Mouse (Mus musculus): ENCODE measurements around the gene Xcl1. TPM values are rescaled to one million over a fixed set of nuclear protein-coding genes. Genes with fewer than 3 reads are reported as not detected.
"Not testable (repeated sequence)": the region's sequence is repeated elsewhere in the genome, so short reads cannot be mapped to it uniquely, and the experiment has no call there.

Gene Xcl1
- polyA plus RNA-seq (2015; fragmentation: Nextera tagmentation; extraction: Ambion mirVana) = not detected in 2 replicates

GRCm38 (mm10) chr1:164935477-164936044 lies at the start of gene Xcl1:
Gene Xcl1 (minus strand): TSS chr1:164935527.
- no peak within 1 kb of the TSS for H3K4me2 ChIP-seq (replicated peaks; ENCODE audit: low read depth, low read length)
- 58% methylated on average over 9 of the region's 9 CpGs for WGBS

GRCm38 (mm10) chr1:164984681-164985080 lies 49.4 kb upstream of the Xcl1 start:
- 88% methylated on average over 10 of the region's 10 CpGs for WGBS
- not testable (repeated sequence) for H3K27ac ChIP-seq (ENCODE audit: low read length); H3K4me2 ChIP-seq (replicated peaks; ENCODE audit: low read depth, low read length); H3K4me1 ChIP-seq (ENCODE audit: insufficient read depth, low read depth, low read length); H3K9me3 ChIP-seq (ENCODE audit: low read length); H3K4me3 ChIP-seq (ENCODE audit: low read depth, low read length); H3K9ac ChIP-seq (replicated peaks; ENCODE audit: low read depth); ATAC-seq; DNase-seq (ENCODE audit: low spot score); H3K27me3 ChIP-seq (replicated peaks; ENCODE audit: insufficient read depth, low read length); H3K36me3 ChIP-seq (ENCODE audit: insufficient read depth, low read length)

More at GRCm38 (mm10) chr1:164935477-164936044, at the start of gene Xcl1:
- Histone ChIP-seq H3K9me3 (ENCODE audit: low read length) (no peaks in the 10 kb centered on the region), H3K27ac (ENCODE audit: low read length) (no peak within 1 kb of the TSS), H3K4me1 (ENCODE audit: insufficient read depth, low read depth, low read length) (no peaks in the 10 kb centered on the region), H3K9ac (replicated peaks; ENCODE audit: low read depth) (no peak within 1 kb of the TSS), H3K27me3 (replicated peaks; ENCODE audit: insufficient read depth, low read length) (no peaks in the 10 kb centered on the region), H3K36me3 (ENCODE audit: insufficient read depth, low read length) (no peaks in the 10 kb centered on the region), H3K4me3 (ENCODE audit: low read depth, low read length) (no peak within 1 kb of the TSS)
- no peak for ATAC-seq
- DNase-seq (ENCODE audit: low spot score) = no peak
- TF ChIP-seq EP300 (IDR thresholded peaks at IDR 0.05) (no peak), CTCF (IDR thresholded peaks at IDR 0.05) (no peak)

- H3K4me2 ChIP-seq (replicated peaks; ENCODE audit: low read depth, low read length) = no peak overlapping the region
- TF ChIP-seq EP300 (IDR thresholded peaks at IDR 0.05) = no peak
- no peak for DNase-seq (ENCODE audit: low spot score)
Observed at GRCm38 (mm10) chr1:164977351-164977750, 42.0 kb upstream of the Xcl1 start.

GRCm38 (mm10) chr1:164975729-164976128 lies 40.4 kb upstream of the Xcl1 start:
- H3K9me3 ChIP-seq (ENCODE audit: low read length) = no peaks in the 10 kb centered on the region
- no peak overlapping the region for H3K4me2 ChIP-seq (replicated peaks; ENCODE audit: low read depth, low read length)
- no peak overlapping the region for H3K9ac ChIP-seq (replicated peaks; ENCODE audit: low read depth)
- H3K27me3 ChIP-seq (replicated peaks; ENCODE audit: insufficient read depth, low read length) = no peaks in the 10 kb centered on the region
- H3K4me1 ChIP-seq (ENCODE audit: insufficient read depth, low read depth, low read length) = no peaks in the 10 kb centered on the region
- H3K27ac ChIP-seq (ENCODE audit: low read length) = no peak overlapping the region
- TF ChIP-seq CTCF (IDR thresholded peaks at IDR 0.05) (no peak), EP300 (IDR thresholded peaks at IDR 0.05) (no peak)
- no peak overlapping the region for H3K4me3 ChIP-seq (ENCODE audit: low read depth, low read length)
- no peaks in the 10 kb centered on the region for H3K36me3 ChIP-seq (ENCODE audit: insufficient read depth, low read length)
- ATAC-seq = no peak
- no peak for DNase-seq (ENCODE audit: low spot score)
- whole genome bisulfite sequencing = 74% methylated on average over 7 of the region's 7 CpGs

More at GRCm38 (mm10) chr1:164977351-164977750, 42.0 kb upstream of the Xcl1 start:
- Histone ChIP-seq H3K27me3 (replicated peaks; ENCODE audit: insufficient read depth, low read length) (no peaks in the 10 kb centered on the region), H3K27ac (ENCODE audit: low read length) (no peak overlapping the region), H3K4me1 (ENCODE audit: insufficient read depth, low read depth, low read length) (no peaks in the 10 kb centered on the region), H3K9ac (replicated peaks; ENCODE audit: low read depth) (no peak overlapping the region), H3K36me3 (ENCODE audit: insufficient read depth, low read length) (no peaks in the 10 kb centered on the region), H3K4me3 (ENCODE audit: low read depth, low read length) (no peak overlapping the region), H3K9me3 (ENCODE audit: low read length) (no peaks in the 10 kb centered on the region)
- no peak for ATAC-seq

- Histone ChIP-seq H3K9me3 (ENCODE audit: low read length) (no peaks in the 10 kb centered on the region), H3K36me3 (ENCODE audit: insufficient read depth, low read length) (no peaks in the 10 kb centered on the region), H3K4me3 (ENCODE audit: low read depth, low read length) (no peak overlapping the region), H3K9ac (replicated peaks; ENCODE audit: low read depth) (no peak overlapping the region), H3K4me2 (replicated peaks; ENCODE audit: low read depth, low read length) (no peak overlapping the region), H3K4me1 (ENCODE audit: insufficient read depth, low read depth, low read length) (no peaks in the 10 kb centered on the region), H3K27me3 (replicated peaks; ENCODE audit: insufficient read depth, low read length) (no peaks in the 10 kb centered on the region), H3K27ac (ENCODE audit: low read length) (no peak overlapping the region)
- ATAC-seq (no peak), DNase-seq (ENCODE audit: low spot score) (no peak)
- WGBS = 68% methylated on average over 3 of the region's 3 CpGs
- TF ChIP-seq CTCF (IDR thresholded peaks at IDR 0.05) (no peak), EP300 (IDR thresholded peaks at IDR 0.05) (no peak)
Observed at GRCm38 (mm10) chr1:164975276-164975675, 39.9 kb upstream of the Xcl1 start.

GRCm38 (mm10) chr1:164973790-164974189 lies 38.5 kb upstream of the Xcl1 start:
- DNase-seq (ENCODE audit: low spot score) = no peak
- Histone ChIP-seq H3K4me3 (ENCODE audit: low read depth, low read length) (no peak overlapping the region), H3K4me2 (replicated peaks; ENCODE audit: low read depth, low read length) (no peak overlapping the region), H3K4me1 (ENCODE audit: insufficient read depth, low read depth, low read length) (no peaks in the 10 kb centered on the region), H3K36me3 (ENCODE audit: insufficient read depth, low read length) (no peaks in the 10 kb centered on the region), H3K27ac (ENCODE audit: low read length) (no peak overlapping the region), H3K9ac (replicated peaks; ENCODE audit: low read depth) (no peak overlapping the region), H3K9me3 (ENCODE audit: low read length) (no peaks in the 10 kb centered on the region), H3K27me3 (replicated peaks; ENCODE audit: insufficient read depth, low read length) (no peaks in the 10 kb centered on the region)
- TF ChIP-seq EP300 (IDR thresholded peaks at IDR 0.05) = no peak
- no peak for TF ChIP-seq CTCF (IDR thresholded peaks at IDR 0.05)
- 40% methylated on average over 3 of the region's 3 CpGs for WGBS
- no peak for ATAC-seq

- Histone ChIP-seq H3K27me3 (replicated peaks; ENCODE audit: insufficient read depth, low read length) (no peaks in the 10 kb centered on the region), H3K4me1 (ENCODE audit: insufficient read depth, low read depth, low read length) (no peaks in the 10 kb centered on the region), H3K9ac (replicated peaks; ENCODE audit: low read depth) (no peak overlapping the region), H3K4me3 (ENCODE audit: low read depth, low read length) (no peak overlapping the region), H3K36me3 (ENCODE audit: insufficient read depth, low read length) (no peaks in the 10 kb centered on the region), H3K27ac (ENCODE audit: low read length) (no peak overlapping the region), H3K4me2 (replicated peaks; ENCODE audit: low read depth, low read length) (no peak overlapping the region), H3K9me3 (ENCODE audit: low read length) (no peaks in the 10 kb centered on the region)
- DNase-seq (ENCODE audit: low spot score) (no peak), ATAC-seq (no peak)
- no peak for TF ChIP-seq EP300 (IDR thresholded peaks at IDR 0.05)
- TF ChIP-seq CTCF (IDR thresholded peaks at IDR 0.05) = no peak
- WGBS = 92% methylated on average over 1 of the region's 1 CpGs
Observed at GRCm38 (mm10) chr1:164973341-164973740, 38.0 kb upstream of the Xcl1 start.

All from lung, postnatal 0 days (tissue).